ENCODE assay signal across 11 mouse cellular contexts in genomic region chr7:120869883-120870282, GRCm38 (mm10). TPM values are rescaled to one million over a fixed set of nuclear protein-coding genes. Genes with fewer than 3 reads are reported as not detected.
DNase-seq lines count a peak whose midpoint lies in the region; ATAC-seq lines count a peak whose summit lies in the region.
"Had no signal": no experiment of that assay in that cellular context is flagged by ENCODE, and none has a peak within 500 bp of the region (broad histone marks: within the 10 kb centered on the region; RNA-seq: fewer than 3 reads in every experiment).

No protein-coding gene starts in this region.

- DNase-seq in neural tube, embryonic 11.5 days (ENCODE audit: low spot score), result no peak
- DNase-seq in neural tube, embryonic 10.5 days (ENCODE audit: extremely low spot score, low spot score), result no peak
- no peak for DNase-seq in ovary, postnatal 14 days (ENCODE audit: low spot score)
- DNase-seq: kidney, postnatal 4 days; lung, postnatal 10 days; thymus, postnatal 36 days had no signal

- H3K9ac ChIP-seq in hindbrain, embryonic 16.5 days (ENCODE audit: low read depth, low read length), result no peak overlapping the region
- no peak overlapping the region for H3K9ac ChIP-seq in hindbrain, embryonic 13.5 days
- 0 out of 2 replicates have a peak overlapping the region, but pooled peaks have one; percentile 7 for H3K9ac ChIP-seq in neural tube, embryonic 11.5 days (ENCODE audit: low read length)
- H3K9ac ChIP-seq in embryonic facial prominence, embryonic 15.5 days, result no peak overlapping the region
- H3K9ac ChIP-seq in forebrain, embryonic 13.5 days, result no peak overlapping the region

- H3K4me1 ChIP-seq in hindbrain, embryonic 16.5 days (ENCODE audit: control insufficient read depth, insufficient read depth, low read depth, low read length), result peaks cover 7% of the 10 kb centered on the region
- H3K4me1 ChIP-seq in hindbrain, embryonic 13.5 days (replicated peaks), result peaks cover 32% of the 10 kb centered on the region
- peaks cover 7% of the 10 kb centered on the region for H3K4me1 ChIP-seq in neural tube, embryonic 11.5 days (ENCODE audit: control insufficient read depth, insufficient read depth, low read length)
- H3K4me1 ChIP-seq in embryonic facial prominence, embryonic 15.5 days, result peaks cover 39% of the 10 kb centered on the region
- H3K4me1 ChIP-seq in forebrain, embryonic 13.5 days, result peaks cover 14% of the 10 kb centered on the region

- no peaks in the 10 kb centered on the region for H3K27me3 ChIP-seq in hindbrain, embryonic 16.5 days (replicated peaks; ENCODE audit: control insufficient read depth, insufficient read depth, low read length)
- no peaks in the 10 kb centered on the region for H3K27me3 ChIP-seq in hindbrain, embryonic 13.5 days
- H3K27me3 ChIP-seq in neural tube, embryonic 11.5 days (ENCODE audit: control insufficient read depth, insufficient read depth, low read length), result no peaks in the 10 kb centered on the region
- no peaks in the 10 kb centered on the region for H3K27me3 ChIP-seq in embryonic facial prominence, embryonic 15.5 days
- H3K27me3 ChIP-seq in forebrain, embryonic 13.5 days, result no peaks in the 10 kb centered on the region

- no peak overlapping the region for H3K4me3 ChIP-seq in hindbrain, embryonic 16.5 days (ENCODE audit: low read length)
- H3K4me3 ChIP-seq in hindbrain, embryonic 13.5 days, result no peak overlapping the region
- H3K4me3 ChIP-seq in neural tube, embryonic 11.5 days (ENCODE audit: low read depth, low read length), result no peak overlapping the region
- no peak overlapping the region for H3K4me3 ChIP-seq in embryonic facial prominence, embryonic 15.5 days (replicated peaks)
- H3K4me3 ChIP-seq in macrophage (ENCODE audit: inconsistent target), result no peak overlapping the region
- H3K4me3 ChIP-seq in forebrain, embryonic 13.5 days, result no peak overlapping the region

- H3K4me2 ChIP-seq in hindbrain, embryonic 16.5 days (ENCODE audit: low read length), result no peak overlapping the region
- H3K4me2 ChIP-seq in hindbrain, embryonic 13.5 days, result no peak overlapping the region
- H3K4me2 ChIP-seq in neural tube, embryonic 11.5 days (ENCODE audit: low read depth), result no peak overlapping the region
- H3K4me2 ChIP-seq in embryonic facial prominence, embryonic 15.5 days (replicated peaks), result peak overlapping the region; percentile 22; the same call in 1 of the 2 replicates
- H3K4me2 ChIP-seq in forebrain, embryonic 13.5 days, result no peak overlapping the region

- H3K27ac ChIP-seq in hindbrain, embryonic 16.5 days (ENCODE audit: low read depth, low read length), result 0 out of 2 replicates have a peak overlapping the region, but pooled peaks have one; percentile 15
- H3K27ac ChIP-seq in hindbrain, embryonic 13.5 days, result no peak overlapping the region
- H3K27ac ChIP-seq in neural tube, embryonic 11.5 days (ENCODE audit: low read depth, low read length), result no peak overlapping the region
- H3K27ac ChIP-seq in embryonic facial prominence, embryonic 15.5 days (replicated peaks), result peak overlapping the region; percentile 74
- H3K27ac ChIP-seq in macrophage, result peak overlapping the region; percentile 75
- H3K27ac ChIP-seq in forebrain, embryonic 13.5 days, result no peak overlapping the region

- WGBS in hindbrain, embryonic 16.5 days, result 51% methylated on average over 5 of the region's 5 CpGs
- WGBS in hindbrain, embryonic 13.5 days, result 61% methylated on average over 5 of the region's 5 CpGs
- 82% methylated on average over 5 of the region's 5 CpGs for WGBS in neural tube, embryonic 11.5 days
- WGBS in embryonic facial prominence, embryonic 15.5 days, result 25% methylated on average over 5 of the region's 5 CpGs
- WGBS in macrophage (ENCODE audit: missing documents), result 49% methylated on average over 3 of the region's 5 CpGs
- 64% methylated on average over 5 of the region's 5 CpGs for WGBS in forebrain, embryonic 13.5 days

- ATAC-seq in hindbrain, embryonic 16.5 days, result no peak
- no peak for ATAC-seq in hindbrain, embryonic 13.5 days (ENCODE audit: low FRiP score)
- ATAC-seq in neural tube, embryonic 11.5 days (ENCODE audit: insufficient read depth, low FRiP score, low TSS enrichment), result no peak
- 0 out of 2 replicates have a peak, but pooled peaks have one; percentile 21 for ATAC-seq in embryonic facial prominence, embryonic 15.5 days (ENCODE audit: insufficient number of reproducible peaks, low FRiP score, low TSS enrichment, low read depth)
- no peak for ATAC-seq in forebrain, embryonic 13.5 days

- H3K79me2 ChIP-seq in macrophage (ENCODE audit: inconsistent target), result no peaks in the 10 kb centered on the region

- no peaks in the 10 kb centered on the region; the same call in 1 of the 2 replicates for H3K36me3 ChIP-seq in hindbrain, embryonic 16.5 days (ENCODE audit: control insufficient read depth, insufficient read depth, low read length)
- H3K36me3 ChIP-seq in hindbrain, embryonic 13.5 days, result 0 out of 2 replicates have a peak, but pooled peaks cover under 1% of the 10 kb centered on the region
- no peaks in the 10 kb centered on the region for H3K36me3 ChIP-seq in neural tube, embryonic 11.5 days (ENCODE audit: control insufficient read depth, insufficient read depth, low read length)
- H3K36me3 ChIP-seq in embryonic facial prominence, embryonic 15.5 days, result 0 out of 2 replicates have a peak, but pooled peaks cover 2% of the 10 kb centered on the region
- H3K36me3 ChIP-seq in macrophage (ENCODE audit: inconsistent target), result no peaks in the 10 kb centered on the region
- no peaks in the 10 kb centered on the region for H3K36me3 ChIP-seq in forebrain, embryonic 13.5 days (ENCODE audit: poor library complexity, severe bottlenecking)

- no peaks in the 10 kb centered on the region for H3K9me3 ChIP-seq in hindbrain, embryonic 16.5 days (ENCODE audit: control insufficient read depth, low read length)
- no peaks in the 10 kb centered on the region for H3K9me3 ChIP-seq in hindbrain, embryonic 13.5 days
- H3K9me3 ChIP-seq in neural tube, embryonic 11.5 days (ENCODE audit: control insufficient read depth, low read length), result no peaks in the 10 kb centered on the region
- H3K9me3 ChIP-seq in embryonic facial prominence, embryonic 15.5 days (replicated peaks), result no peaks in the 10 kb centered on the region
- H3K9me3 ChIP-seq in forebrain, embryonic 13.5 days (replicated peaks), result no peaks in the 10 kb centered on the region

RNA-seq across cellular contexts. Expression of gene Eef2k, which starts 27.3 kb away (rescaled TPM):
- polyA plus RNA-seq in hindbrain, embryonic 16.5 days (2015; fragmentation: Nextera tagmentation; extraction: Ambion mirVana), result 37.4 and 40.3 TPM in 2 replicates
- polyA plus RNA-seq in hindbrain, embryonic 13.5 days (2015; fragmentation: Nextera tagmentation; extraction: Ambion mirVana), result 26.0 and 26.4 TPM in 2 replicates
- polyA plus RNA-seq in neural tube, embryonic 11.5 days (2014; fragmentation: Nextera tagmentation; extraction: Ambion mirVana), result 9.2 and 10.3 TPM in 2 replicates
- polyA plus RNA-seq in embryonic facial prominence, embryonic 15.5 days (2015; fragmentation: Nextera tagmentation; extraction: Ambion mirVana), result 65.2 and 75.4 TPM in 2 replicates
- total RNA-seq in macrophage (2018; cell fraction: chromatin; rRNA removed), result 10 to 100 TPM in 22 of 26 experiments, 1 to 10 TPM in 4; 2.3 to 88.2 (median 36.8) TPM
- total RNA-seq in macrophage (2018; cell fraction: cytosol; rRNA removed), result 10 to 100 TPM; 17.1 to 41.1 (median 29.6) TPM
- total RNA-seq in macrophage (2018; cell fraction: nucleus; rRNA removed), result 10 to 100 TPM; 11.8 to 48.9 (median 27.3) TPM
- polyA plus RNA-seq in macrophage (2018), result 19.4 to 32.2 TPM (median 21.0 TPM) in 3 replicates
- 19.2 and 22.0 TPM in 2 replicates for polyA plus RNA-seq in forebrain, embryonic 13.5 days (2015; fragmentation: Nextera tagmentation; extraction: Ambion mirVana)

RNA-seq across cellular contexts. Expression of gene Polr3e, which starts 47.7 kb away (rescaled TPM):
- polyA plus RNA-seq in hindbrain, embryonic 16.5 days (2015; fragmentation: Nextera tagmentation; extraction: Ambion mirVana), result 24.0 and 27.2 TPM in 2 replicates
- 23.1 and 24.2 TPM in 2 replicates for polyA plus RNA-seq in hindbrain, embryonic 13.5 days (2015; fragmentation: Nextera tagmentation; extraction: Ambion mirVana)
- polyA plus RNA-seq in neural tube, embryonic 11.5 days (2014; fragmentation: Nextera tagmentation; extraction: Ambion mirVana), result 19.2 and 19.7 TPM in 2 replicates
- polyA plus RNA-seq in embryonic facial prominence, embryonic 15.5 days (2015; fragmentation: Nextera tagmentation; extraction: Ambion mirVana), result 34.1 and 35.1 TPM in 2 replicates
- total RNA-seq in macrophage (2018; cell fraction: chromatin; rRNA removed), result 10 to 100 TPM; 10.4 to 50.0 (median 29.3) TPM
- total RNA-seq in macrophage (2018; cell fraction: cytosol; rRNA removed), result 10 to 100 TPM in 19 of 26 experiments, 1 to 10 TPM in 7; 6.4 to 14.5 (median 12.6) TPM
- total RNA-seq in macrophage (2018; cell fraction: nucleus; rRNA removed), result 10 to 100 TPM; 10.3 to 32.5 (median 16.0) TPM
- polyA plus RNA-seq in macrophage (2018), result 10.5 to 18.0 TPM (median 11.9 TPM) in 3 replicates
- polyA plus RNA-seq in forebrain, embryonic 13.5 days (2015; fragmentation: Nextera tagmentation; extraction: Ambion mirVana), result 27.1 and 30.1 TPM in 2 replicates

RNA-seq across cellular contexts. Expression of gene Gm5737, which starts 57.7 kb away (rescaled TPM):
- 0.11 and 0.16 TPM in 2 replicates for polyA plus RNA-seq in hindbrain, embryonic 16.5 days (2015; fragmentation: Nextera tagmentation; extraction: Ambion mirVana)
- polyA plus RNA-seq in hindbrain, embryonic 13.5 days (2015; fragmentation: Nextera tagmentation; extraction: Ambion mirVana), result not detected in 2 replicates
- not detected in 2 replicates for polyA plus RNA-seq in neural tube, embryonic 11.5 days (2014; fragmentation: Nextera tagmentation; extraction: Ambion mirVana)
- polyA plus RNA-seq in embryonic facial prominence, embryonic 15.5 days (2015; fragmentation: Nextera tagmentation; extraction: Ambion mirVana), result not detected in 2 replicates
- not detected for total RNA-seq in macrophage (2018; cell fraction: chromatin; rRNA removed)
- total RNA-seq in macrophage (2018; cell fraction: cytosol; rRNA removed), result not detected
- total RNA-seq in macrophage (2018; cell fraction: nucleus; rRNA removed), result not detected
- not detected in 3 replicates for polyA plus RNA-seq in macrophage (2018)
- polyA plus RNA-seq in forebrain, embryonic 13.5 days (2015; fragmentation: Nextera tagmentation; extraction: Ambion mirVana), result not detected in 2 replicates

Comparison
In these comparisons a context has a peak if more than half of its experiments do, and no peak if none do; other contexts are left out.
1. H3K27ac ChIP-seq: peak in hindbrain, embryonic 16.5 days (single experiment), embryonic facial prominence, embryonic 15.5 days (single experiment) and macrophage (single experiment); none in hindbrain, embryonic 13.5 days (single experiment), neural tube, embryonic 11.5 days (single experiment) and forebrain, embryonic 13.5 days (single experiment).